Mouse (Mus musculus): Measurements from ENCODE around the gene Agl.
"Not testable (repeated sequence)": the region's sequence is repeated elsewhere in the genome, so short reads cannot be mapped to it uniquely, and the experiment has no call there.

Gene Agl

DNA sequence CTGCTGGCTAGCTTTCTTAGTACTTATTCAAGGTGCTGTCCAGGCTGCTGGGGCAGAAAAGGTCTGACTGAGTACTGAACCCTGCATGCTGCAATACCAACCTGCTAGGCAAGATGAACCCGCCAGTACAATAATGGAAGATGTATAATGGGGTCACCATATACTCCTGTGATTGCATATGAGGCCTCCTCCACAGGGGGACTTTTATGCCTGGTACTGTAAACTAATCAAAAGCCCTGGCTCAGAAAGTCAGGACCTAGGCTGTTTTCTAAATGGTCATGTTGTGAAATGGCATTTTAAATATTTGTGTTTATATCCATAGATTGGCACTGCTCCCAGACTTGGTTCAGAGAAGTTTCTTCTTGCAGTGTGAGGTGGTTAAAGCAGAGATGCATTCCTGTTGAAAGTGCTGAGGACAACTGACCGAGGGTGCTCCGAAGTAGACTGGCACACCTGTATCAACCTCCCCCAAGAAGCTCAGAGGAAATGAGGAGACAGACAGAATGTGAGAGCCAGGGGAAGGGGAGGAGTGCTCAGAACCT lies 8.8 kb upstream of the Agl start:
- in situ Hi-C loops (cut with MboI, MseI) = no loop called here

DNA sequence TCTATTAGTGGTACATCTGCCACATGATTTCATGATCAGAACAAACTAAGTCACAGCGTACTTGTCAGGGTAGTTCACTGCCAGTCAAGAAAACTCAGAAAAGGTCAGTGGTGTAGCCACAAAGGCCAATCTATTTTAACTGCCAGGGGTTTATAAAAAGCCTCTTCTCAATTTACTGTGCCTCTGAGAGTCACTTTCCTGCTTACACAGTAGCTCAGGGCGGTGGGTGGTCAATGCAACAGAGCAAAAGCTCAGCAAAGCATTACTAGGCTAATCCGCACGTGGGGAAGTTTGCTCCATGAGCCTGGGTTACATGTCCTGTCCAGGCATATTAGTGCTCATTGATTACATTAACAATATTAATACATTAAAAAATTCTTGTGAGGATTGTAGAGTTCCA lies 8.0 kb upstream of the Agl start:
- in situ Hi-C loops (cut with MboI, MseI) = no loop called here

DNA sequence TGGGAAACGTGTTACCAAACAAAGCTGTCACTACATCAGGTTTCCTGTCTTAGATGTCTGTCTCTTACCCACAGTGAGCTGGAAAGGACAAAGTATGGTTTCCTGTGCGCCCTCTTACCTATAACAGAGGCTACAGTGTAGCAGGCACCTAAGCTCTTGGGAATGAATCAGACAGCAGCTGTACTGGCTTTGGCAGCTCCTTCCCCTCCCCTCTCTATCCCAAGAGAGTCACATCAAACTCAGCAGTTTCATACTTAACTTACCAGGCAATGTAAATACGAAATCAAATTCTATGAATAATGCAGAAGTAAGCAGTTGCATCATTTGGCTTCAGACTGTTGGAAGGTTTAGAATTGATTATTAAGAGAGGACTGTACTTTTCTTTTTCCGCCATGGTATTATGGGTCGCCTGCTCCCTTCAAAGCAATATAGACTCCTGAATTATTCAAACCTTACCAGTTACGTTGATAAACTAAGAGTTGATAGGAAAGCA lies 7.4 kb upstream of the Agl start:
- in situ Hi-C loops (cut with MboI, MseI) = no loop called here

DNA sequence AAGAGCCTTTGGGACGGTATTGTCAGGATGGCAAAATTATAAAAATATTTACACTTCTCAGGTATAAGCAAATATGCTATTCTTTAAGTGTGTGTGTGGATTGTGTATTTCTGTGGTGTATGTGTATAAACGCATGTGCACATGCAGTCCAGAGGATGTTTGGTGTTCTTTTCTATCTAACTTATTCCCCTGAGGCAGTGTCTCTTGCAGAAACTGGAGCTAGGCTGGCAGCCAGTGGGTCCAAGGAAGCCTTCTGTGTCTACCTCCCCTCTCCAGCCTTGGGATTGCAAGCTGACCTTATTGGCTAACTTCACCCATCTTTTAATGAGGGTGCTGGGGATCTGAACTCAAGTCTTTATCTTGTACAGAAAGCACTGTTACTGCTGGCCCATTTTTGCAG lies 5.0 kb upstream of the Agl start:
- in situ Hi-C loops (cut with MboI, MseI) = no loop called here

DNA sequence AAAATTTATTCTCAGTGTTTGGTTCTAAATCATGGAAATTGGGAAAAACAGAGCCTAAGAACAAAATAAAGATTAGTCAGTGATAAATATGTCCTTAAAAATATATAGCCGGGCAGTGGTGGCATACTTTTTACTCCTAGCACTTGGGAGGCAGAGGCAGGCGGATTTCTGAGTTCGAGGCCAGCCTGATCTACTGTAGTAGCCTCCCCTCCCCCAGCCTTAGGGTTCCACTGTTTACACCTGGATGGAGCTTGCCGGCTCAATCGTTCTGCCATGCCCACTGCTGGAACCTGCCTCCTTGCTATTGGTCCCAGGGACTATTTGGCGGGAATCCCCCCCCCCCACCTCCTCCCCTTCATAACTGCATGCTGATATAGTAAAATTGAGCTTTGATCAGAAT lies 2.4 kb upstream of the Agl start:
- in situ Hi-C loops (cut with MboI, MseI) = not testable (repeated sequence)

DNA sequence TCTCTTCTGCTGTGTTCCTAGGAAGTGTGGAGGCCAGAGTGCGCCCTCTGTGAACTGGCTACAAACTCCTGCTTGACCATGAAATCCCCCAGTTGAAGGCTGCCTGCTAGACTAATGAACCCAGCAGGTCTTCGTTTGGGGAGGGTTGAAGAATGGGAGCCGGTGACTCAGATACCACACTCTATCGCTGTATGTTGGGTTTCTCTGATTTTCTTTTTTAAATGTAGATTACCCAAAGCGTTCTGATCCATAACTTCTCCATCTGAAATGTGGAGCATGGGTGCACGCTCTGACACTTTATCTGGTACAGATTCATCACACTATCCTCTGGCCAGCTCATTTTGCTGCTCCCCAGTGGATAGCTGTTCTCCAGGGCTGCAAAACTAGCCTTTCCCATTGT lies 1.3 kb upstream of the Agl start:
- in situ Hi-C loops (cut with MboI, MseI) = no loop called here

DNA sequence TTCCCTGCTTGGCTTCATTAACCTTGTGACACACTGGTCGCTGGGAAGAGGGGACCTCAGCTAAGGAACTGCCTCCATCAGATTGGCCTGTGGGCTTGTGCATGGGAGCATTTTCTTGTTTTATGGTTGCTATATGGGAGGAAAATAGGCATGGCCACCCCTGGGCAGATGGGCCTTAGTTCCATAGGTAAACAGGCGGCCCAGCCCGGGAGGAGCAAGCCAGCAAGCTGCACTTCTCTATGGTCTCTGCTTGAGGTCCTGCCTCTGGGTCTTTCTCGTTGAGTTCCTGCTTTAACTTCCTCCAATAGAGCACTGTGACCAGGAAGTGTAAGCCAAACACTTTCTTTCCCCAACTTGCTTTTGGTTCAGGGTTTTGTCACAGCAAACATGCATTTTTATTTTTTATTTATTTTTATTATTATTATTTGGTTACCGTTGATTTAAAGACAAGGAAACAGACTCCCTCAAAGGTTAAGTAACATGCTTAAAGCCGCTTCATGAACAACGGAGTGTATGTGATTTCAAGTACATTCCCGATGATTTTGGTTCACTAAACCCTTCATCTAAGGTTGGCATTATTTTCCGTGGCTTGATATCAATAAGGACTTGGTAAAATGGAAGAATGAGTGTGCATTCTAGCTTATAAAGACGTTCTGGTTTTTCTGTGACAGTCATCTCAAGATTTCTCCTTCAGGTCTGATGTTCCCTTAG lies 696 bp upstream of the Agl start:
- in situ Hi-C loops (cut with MboI, MseI) = no loop called here

DNA sequence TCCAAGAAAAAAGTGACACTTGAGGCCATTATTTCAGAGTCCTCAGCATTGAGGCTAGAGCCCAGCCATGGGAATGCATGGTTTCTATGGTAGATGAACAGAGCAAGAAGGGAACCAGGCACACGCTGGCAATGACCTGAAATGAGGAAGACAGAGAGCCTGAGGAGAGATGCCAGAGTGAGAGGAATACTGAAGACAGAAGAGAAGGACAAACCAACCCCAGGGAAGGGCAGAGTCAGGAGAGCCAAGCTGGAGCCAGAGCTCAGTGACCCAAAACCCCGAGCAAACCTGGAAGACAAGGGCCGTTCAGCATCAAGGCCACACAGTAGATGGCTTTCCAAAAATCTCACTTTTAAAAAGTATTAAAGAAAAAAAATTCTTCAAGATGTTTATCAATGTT lies 2.1 kb downstream of the Agl start:
- in situ Hi-C loops (cut with MboI, MseI) = no loop called here

DNA sequence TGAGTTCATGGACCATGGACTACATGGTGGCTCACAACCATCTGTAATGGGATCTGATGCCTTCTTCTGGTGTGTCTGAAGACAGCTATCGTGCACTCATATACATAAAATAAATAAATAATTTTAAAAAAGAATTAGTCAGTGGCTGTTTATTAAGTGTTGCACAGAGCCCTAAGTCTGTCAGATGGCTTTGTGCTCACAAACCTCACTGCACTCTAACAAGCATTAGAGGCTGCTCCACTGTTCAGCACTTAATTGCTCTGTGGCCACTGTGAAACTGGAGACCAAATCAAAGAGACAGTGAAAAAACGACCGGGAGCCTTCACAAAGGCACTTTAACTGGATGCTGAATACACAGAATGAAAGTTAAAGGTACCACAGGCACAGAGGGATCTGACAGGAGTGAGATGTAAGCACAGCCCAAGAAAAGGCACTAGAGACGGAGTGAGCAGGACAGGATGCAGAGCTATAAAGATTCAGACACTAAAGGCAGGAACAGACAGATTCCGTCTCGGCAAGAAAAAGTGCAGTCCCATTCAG lies 3.1 kb downstream of the Agl start:
- in situ Hi-C loops (cut with MboI, MseI) = no loop called here

DNA sequence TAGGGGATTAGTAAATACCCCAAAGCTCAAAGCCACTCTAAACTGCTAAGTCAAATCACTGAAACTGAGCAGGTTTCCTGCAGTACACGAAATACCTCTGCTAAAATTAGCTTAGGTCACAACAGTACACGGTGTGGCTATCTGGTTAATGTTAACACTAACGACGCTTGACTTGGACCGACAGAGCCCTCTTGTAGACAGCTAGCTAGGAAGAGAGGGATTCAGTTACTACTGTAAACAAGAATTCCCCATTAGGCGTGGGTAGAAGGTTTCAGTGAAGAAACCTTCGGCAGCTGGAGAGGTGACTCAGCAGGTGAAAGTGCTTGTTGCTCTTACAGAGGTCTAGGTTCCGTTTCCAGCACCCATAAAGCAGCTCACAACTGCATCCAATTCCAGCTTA lies 6.2 kb downstream of the Agl start:
- in situ Hi-C loops (cut with MboI, MseI) = no loop called here

DNA sequence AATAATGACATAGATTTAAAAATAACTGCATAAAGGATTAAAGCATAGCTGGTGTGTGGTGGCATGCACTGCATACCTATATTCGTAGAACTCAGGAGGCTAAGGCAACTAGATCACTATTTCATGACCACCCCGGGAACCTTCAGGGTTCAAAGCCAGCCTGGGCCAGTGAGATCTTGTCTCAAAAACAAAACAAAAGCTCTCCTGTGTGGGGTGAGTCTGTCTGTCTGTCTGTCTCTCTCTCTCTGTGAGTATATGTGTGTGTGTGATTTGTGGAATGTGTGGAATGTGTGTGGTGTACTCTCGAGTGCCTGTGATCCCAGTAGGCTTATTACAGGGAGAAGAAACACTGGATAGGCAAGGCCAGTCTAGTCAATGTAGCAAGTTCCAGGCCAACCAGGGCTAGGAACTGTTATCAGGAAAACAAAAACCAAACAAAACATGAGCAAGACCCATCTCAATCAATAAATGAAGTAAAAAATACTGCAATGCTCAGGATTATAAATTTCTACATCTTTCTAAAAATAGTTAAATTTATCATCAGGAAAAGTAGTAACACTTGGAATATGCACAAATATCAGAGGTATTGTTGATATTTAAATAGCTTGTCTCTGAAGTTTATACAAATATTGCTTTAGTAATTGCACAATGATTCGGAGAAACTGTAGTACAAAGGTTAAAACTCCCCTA lies 9.0 kb downstream of the Agl start:
- in situ Hi-C loops (cut with MboI, MseI) = no loop called here

DNA sequence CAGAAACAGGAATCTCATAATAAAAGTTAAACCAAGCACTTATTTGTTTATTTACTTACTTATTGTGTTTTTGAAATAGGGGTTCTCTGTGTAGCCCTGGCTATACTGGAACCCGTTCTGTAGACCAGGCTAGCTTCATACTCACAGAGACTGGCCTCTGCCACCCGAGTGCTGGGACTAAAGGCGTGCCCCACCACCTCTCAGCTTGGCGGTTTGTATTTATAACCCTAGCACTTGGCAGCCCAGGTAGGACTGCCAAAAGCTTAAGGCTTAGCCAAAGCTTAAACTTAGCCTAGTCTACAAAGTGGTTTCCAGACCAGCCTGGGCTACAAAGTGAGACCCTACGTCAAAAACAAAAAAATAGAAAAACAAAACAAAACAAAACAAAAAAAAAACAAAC lies 19.1 kb downstream of the Agl start:
- in situ Hi-C loops (cut with MboI, MseI) = no loop called here

DNA sequence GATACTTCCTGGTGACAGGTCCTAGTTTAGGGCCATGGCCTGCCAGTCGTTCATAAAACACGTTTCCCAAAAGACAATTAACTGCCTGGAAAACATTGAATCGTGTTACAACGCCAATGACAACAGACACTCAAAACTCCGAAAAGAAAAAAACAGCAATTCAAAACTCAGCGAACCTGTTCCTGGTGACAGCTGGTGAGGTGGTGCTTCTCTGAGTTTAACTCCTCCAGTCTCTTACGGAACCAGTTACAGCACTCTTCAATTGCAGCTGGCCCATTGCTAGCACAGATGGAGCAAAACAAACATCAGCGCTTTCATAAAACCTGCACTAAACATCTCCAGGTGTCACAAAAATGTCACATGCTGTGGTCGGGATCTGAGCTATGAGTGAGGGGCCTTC lies 21.4 kb downstream of the Agl start:
- in situ Hi-C loops (cut with MboI, MseI) = no loop called here

DNA sequence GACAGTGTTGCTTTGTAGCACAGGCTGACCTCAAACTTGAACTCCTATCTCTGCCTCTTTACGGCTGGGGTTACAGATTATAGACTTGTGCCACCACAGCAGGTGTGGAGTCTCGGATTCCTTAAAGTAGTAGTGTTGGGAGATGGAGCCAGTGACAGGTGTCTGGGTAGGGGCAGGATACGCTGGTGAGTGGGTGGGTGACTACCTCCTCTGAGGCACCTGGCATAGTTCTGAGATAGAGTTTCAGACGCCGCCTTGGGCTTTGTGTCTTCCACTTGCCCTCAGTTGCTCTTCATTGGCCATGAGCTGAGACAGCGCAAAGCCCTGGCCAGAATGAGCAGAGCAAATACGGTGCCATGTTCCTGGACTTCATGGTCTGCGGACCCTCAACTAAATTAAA lies 22.1 kb downstream of the Agl start:
- in situ Hi-C loops (cut with MboI, MseI) = no loop called here

DNA sequence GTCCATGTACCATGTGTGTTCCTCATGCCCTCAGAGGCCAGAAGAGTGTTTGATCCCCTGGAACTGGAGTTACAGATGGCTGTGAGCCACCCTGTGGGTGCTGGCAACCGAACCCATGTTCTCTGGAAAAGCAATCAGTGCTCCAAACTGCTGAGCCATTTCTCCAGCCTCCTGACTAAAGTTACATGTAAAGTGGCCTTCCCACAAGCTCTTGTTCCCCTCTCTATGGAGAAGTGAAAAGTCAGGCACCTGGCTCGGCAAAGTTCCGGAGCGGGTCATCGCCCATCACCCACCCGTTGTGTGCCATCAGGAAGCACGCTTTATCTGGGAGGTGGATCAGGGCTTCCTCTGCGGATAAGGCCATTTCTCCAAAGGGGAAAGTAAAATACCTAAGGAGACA lies 23.2 kb downstream of the Agl start:
- in situ Hi-C loops (cut with MboI, MseI) = no loop called here

DNA sequence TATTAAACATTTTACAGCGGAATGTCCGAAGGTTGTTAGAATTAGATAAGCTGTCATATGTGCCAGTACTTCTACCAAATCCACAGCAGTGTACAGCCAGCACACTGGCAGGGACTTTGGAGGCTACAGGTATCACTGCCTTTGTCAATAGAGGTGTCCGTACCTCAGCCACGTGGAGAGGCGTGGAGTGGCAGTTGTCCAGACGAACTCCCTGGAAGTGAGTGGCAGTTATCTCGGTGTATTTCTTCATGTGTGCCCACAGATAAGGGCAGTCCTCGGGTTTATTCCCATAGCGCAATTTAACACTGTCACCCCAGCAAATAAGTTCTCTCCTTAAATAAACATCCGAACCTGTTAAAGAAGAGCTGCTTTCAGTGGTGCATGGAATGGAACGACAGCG lies 23.7 kb downstream of the Agl start:
- in situ Hi-C loops (cut with MboI, MseI) = no loop called here

DNA sequence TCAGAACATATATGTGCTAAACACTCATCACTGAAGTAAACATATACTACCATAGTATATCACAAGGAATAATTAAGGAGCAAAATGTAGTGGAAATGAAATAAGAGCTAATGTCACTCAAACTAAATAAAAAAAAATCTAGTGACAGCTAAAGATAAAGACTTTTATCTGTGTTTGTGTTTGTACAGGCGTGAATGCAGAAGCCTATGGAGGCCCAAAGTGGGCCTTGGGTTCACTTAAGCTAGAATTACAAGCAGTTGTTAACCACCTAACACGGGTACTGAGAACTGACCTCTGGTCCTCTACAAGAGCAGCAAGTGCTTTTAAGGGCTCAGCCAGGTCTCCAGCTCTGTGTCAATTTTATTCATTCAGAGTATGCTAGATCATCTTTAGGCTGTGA lies 31.0 kb downstream of the Agl start:
- in situ Hi-C loops (cut with MboI, MseI) = no loop called here

DNA sequence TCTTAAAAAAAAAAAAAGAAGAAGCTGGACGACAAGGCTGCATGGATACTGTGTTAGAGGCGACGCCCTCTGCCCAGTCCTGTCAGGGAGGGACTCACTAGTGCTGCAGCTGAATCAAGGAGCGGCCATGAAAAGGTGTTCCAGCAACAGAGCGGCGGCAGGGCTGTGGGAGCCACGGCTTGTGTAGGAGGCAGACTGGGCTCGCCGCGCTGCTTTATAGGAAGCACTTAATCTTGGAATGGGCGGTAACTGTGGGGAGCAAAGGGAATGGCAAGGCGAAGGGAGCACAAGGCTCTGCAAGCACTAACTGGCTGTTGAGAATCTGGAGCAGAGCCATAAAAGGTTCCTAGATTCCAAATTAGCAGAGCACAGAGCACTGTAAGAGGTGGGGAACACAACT lies 34.1 kb downstream of the Agl start:
- in situ Hi-C loops (cut with MboI, MseI) = no loop called here

DNA sequence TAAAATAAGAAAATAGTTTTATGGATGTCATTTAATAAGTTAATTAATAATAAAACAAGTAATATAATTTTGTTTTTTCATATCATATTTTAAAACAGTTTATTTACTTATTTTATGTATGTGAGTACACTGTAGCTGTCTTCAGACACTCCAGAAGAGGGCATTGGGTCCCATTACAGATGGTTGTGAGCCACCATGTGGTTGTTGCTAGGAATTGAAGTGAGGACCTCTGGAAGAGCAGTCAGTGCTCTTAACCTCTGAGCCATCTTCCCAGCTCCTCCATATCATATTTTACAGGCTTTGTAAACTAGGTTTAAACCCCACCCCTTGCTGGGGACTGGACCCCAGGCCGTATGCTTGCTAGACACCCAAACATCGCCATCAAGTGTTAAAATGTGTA lies 36.4 kb downstream of the Agl start:
- in situ Hi-C loops (cut with MboI, MseI) = no loop called here

DNA sequence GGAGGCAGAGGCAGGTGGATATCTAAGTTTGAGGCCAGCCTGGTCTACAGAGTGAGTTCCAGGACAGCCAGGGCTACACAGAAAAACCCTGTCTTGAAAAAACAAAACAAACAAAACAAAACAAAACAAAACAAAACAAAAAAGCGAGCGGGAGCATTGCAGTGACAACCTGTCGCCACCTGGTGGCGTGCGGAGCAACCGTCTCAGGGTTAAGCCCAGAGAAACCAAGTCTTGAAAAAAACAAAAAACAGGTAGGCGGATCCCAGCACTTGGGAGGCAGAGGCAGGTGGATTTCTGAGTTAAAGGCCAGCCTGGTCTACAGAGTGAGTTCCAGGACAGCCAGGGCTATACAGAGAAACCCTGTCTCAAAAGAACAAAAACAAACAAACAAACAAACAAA lies 41.0 kb downstream of the Agl start:
- in situ Hi-C loops (cut with MboI, MseI) = not testable (repeated sequence)

DNA sequence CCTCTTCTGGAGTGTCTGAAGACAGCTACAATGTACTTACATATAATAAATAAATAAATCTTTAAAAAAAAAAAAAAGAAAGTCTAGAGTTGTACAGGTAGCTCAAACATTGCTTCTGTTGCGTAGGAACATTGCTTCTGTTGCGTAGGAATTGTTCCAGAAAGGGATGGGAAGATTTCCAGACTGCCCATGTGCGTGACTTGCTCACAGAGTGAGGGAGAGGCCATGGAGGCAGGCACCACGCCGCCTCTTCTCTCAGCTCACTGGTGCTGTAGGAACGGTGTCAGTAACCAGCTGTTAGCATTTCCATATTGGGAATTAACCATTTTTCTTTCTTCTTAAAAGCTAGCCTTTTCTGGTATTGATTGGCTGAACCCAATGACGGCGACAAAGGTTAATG lies 55.1 kb downstream of the Agl start:
- in situ Hi-C loops (cut with MboI, MseI) = loop anchor here (10.0 kb wide), 1 partner anchor 238 kb away; the partner anchor contains the start of gene Dbt

DNA sequence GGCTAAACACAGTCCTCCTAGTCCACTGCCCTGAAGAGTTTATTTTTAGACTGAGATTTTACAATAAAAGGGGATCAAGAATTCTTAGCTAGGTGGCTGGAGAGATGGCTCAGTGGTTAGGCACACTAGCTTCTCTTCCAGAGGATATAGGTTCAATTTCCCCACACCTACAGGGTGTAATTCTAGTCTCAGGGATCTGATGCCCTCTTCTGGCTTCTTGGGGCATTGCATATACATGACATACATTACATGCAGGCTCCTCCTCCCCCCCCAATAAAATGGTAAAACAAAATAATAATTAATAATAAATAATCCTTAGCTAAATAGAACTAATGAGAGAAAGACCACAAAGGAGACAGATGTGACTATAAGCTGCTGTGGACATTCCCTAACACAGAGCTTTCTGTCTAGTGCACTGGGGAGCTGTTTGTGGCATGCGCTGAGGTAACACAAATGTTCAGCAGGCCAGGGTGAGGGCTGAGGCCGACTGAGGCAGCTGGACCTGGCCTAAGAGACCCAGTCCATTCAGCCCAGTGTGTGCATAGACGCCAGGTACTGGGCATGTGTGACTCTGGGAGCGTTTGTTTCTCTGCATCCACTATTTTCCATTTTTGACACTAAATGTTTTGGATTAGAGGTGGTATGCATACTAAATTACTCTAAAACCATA lies 56.6 kb downstream of the Agl start:
- in situ Hi-C loops (cut with MboI, MseI) = loop anchor here (10.0 kb wide), 1 partner anchor 237 kb away; the partner anchor contains the start of gene Dbt

Measured in regulatory T cell (primary cell).